Mouse (Mus musculus) v-Abl transformed pro-B cells (cell line): Measurements from ENCODE around the gene Il6st.

Experiments used
- in situ Hi-C, 2 experiments: fragments of 400-800 bp; cut with MboI; formaldehyde crosslinking; loops; one replicate each; pipeline ENCODE4 v1.15.1; 2025; ENCODE audit not compliant: unreplicated experiment in 2 of 2

Il6st gene

DNA sequence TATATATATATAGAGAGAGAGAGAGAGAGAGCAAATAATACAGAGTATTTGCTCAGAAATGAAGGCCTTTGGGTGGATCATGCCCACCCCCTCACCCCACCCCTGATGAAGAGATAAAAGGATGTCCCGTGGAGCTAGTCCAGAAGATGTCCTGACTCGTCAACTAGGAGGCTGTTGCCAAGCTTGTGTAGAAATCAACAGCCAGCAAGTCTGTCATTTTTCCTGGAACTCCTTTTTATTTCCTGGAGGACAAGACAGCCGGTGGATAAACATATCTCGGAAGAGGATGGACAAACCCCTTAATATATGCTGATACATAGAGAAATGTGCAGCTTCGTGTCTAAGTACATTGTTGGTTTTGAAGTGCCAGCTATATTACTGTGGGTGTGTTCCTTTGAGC is 49.0 kb downstream of the Il6st start:
- in situ Hi-C loops, result loop anchor here in 1 of 2 experiments (25.0 kb wide), 3 partner anchors 776 to 1101 kb away; no protein-coding TSS in a partner anchor

DNA sequence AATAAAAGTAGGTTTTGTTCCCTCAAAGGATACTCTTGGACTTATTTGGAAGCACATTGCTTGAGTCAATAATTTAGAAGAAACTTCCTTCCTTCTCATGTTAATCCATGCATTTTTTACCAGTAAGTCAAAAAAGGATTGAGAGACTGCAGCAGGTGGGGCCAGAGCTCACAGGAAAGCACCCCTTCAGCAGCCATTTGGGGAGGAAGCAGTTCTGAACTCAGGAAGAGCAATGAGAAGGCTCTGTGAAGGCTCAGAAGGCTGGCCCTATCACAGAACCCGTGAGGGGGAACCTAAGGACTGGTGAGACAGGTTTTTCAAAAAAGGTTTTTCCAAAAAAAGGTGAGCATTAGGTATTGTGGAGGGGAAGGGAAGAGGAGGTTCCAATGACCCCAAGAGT is 50.7 kb downstream of the Il6st start:
- in situ Hi-C loops, result loop anchor here in 1 of 2 experiments (25.0 kb wide), 3 partner anchors 777 to 1102 kb away; no protein-coding TSS in a partner anchor

DNA sequence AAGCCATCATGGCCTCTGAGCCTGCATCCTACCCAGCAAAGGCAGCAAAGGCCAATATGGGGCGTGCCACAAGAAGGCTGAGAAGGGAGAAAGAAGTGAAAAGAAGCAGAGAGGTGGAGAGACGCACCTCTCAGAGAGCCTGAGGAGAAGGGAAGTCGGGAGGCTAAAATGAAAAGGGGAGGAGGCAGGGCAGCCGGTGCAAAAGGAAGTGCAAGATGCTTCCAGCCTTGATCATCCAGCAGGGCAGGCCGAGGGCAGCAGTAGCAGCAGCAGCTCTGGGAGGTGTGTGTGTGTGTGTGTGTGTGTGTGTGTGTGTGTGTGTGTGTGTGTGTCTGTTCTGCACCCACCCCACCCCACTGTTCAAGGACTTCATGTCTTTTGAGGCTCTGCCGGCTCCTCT is 58.4 kb downstream of the Il6st start:
- in situ Hi-C loops, result loop anchor here in 1 of 2 experiments (25.0 kb wide), 3 partner anchors 785 to 1110 kb away; no protein-coding TSS in a partner anchor

DNA sequence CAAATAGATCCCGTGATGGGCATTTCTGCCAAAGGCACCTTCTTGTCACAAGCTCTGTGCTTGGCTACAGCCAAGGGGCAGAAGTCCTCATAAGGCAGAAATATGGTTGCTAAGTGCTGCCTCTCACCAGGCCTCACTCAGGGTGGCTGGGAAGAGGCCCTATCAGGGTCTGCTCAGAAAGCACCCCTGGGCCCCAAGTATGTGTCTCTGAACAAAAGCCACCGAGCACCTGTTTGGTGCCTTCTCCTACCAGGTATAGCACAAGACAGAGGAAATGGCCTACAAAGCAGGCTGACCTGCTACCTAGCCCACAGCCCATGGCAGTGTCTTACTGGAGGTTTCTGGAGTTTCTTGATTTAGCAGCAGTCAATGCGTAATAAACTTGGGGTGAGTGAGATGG is 59.0 kb downstream of the Il6st start:
- in situ Hi-C loops, result loop anchor here in 1 of 2 experiments (25.0 kb wide), 3 partner anchors 786 to 1111 kb away; no protein-coding TSS in a partner anchor

DNA sequence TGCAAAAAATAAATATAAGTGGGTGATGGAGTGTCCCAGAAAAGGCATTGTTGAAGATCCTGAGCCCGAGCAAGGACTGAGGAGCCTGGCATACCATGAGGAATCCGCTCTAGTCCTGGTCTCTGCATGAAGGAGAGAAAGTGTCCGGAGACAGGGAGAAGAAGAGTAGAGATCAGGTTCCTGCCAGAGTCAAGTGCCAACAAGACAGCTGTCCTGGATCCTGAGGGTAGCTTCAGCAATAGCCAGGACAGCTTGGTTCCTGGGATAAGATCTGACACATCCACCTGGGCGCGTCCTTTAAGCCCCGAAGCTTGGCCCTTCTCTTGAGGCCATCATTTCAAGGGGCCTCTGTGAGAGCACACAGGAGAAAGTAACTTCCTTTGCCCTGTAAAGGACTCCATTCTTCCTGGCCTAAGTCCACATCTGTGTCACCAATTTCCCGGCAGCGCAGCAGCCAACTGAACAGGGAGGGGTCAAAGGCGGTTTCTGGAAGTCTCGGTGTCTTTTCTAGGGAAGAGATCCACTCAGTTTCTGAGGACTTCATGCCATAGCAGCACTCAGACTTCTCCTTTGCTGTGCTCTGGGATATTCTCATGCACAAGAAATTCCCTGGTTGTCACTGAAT is 59.6 kb downstream of the Il6st start:
- in situ Hi-C loops, result loop anchor here in 1 of 2 experiments (25.0 kb wide), 3 partner anchors 786 to 1111 kb away; no protein-coding TSS in a partner anchor

DNA sequence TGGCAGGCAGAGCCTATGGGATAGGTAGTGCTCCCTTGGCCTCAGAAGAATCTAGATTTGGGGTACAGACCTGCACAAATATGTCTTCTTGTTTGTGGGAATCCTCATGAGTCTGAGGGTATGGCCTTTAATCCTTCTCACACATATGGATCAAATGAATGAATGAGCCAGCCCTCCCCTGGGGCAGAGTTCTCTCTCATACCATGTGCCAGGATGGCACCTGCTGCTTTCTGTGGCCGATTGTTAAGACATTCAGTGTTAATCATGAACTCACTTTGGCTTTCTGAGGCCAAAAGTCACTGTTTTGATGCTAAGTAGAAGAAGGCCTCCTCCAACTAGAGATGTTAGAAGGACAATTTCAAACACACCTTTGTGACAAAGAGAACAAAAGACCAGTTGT is 63.3 kb downstream of the Il6st start:
- in situ Hi-C loops, result no loop called here

DNA sequence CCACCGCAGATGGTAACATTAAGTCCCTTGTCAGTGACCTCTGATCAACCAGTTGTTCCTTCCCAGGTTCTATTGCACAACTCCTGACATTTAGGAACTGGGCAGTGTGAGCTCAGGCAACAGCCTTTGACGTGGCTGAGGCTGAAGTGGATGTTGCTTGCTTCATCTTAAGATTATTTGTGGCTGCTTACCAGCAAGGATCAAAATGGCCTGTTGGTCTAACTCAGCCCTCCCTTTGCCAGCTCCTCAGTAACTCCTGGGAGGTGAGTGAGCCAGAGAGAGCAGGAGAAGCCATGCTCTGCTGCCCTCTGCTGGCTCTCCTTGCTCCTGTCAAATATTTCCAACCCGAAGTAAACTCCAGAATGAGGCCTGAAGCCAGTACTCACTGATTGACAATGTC is 66.0 kb downstream of the Il6st start:
- in situ Hi-C loops, result no loop called here

DNA sequence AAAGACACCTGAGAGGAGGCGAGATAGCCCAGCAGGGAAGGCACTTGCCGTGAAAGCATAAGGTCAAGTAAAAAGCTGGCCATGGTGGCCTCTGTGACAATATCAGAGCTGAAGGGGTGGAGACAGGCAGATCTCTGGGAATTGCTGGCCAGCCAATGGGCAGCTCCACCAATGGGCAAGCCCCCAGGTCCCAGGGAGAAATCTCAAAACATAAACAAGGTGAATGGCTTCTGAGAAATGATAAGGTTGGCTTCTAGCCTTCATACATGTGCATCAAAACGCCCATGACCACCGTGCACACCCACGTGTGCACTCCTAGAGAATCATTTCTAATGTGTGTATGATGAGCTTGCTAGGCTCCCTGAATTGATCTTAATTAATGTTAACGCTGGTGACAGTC is 68.4 kb downstream of the Il6st start:
- in situ Hi-C loops, result no loop called here

DNA sequence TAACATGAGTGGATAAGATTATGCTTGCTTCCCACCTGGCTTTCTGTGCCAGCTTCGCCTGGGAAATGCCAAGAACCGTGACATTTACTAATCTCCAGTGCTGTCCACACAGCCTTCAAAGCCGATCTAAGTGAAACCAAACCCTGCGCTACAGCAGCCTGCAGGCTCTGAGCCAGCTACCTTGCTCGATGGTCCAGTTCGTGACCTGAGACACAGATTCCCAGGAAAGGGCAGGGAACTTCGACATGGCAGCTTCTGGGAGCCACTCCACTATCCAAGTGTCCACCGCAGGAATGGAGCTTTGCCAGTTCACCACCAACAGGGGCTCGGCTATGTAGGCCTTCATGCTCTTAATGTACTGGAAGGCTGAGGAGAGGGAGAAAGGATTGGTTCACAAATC is 69.7 kb downstream of the Il6st start:
- in situ Hi-C loops, result no loop called here

DNA sequence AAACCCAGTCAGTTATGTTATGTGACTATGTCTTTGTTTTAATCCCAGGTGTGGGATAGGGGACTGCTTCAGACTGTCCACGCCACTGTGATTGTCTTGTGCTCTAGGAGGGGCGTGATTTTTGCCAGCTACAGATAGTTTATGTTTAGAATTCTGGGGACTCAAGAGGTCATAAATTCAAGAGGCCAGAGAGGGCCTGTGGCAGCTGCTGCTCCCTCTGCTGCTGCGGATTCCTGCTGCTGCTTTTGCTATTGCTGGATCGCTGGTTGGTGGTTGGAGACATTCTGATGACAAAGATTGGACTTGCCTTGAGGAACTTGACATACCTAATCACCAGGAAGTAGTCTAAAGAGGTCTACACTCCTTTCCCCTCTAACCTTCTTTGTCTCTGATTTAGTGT is 72.7 kb downstream of the Il6st start:
- in situ Hi-C loops, result no loop called here

DNA sequence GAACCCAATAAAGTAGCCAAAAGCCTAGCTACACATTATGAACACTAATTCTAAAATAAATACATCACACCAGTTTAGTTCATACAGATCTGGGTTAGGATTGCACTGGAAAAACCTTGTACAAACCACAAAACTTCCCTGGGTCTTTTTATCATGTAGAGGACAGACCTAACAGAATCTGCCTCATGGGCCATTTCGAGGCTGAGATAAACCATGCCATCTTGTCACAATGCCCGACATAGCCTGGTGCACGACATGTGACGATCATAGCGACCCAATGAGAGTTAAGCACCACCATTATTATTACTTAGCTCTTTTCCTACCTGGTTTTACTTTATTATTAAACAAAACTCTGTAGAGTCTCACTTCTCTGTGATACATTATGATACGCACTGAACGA is 73.2 kb downstream of the Il6st start:
- in situ Hi-C loops, result no loop called here

DNA sequence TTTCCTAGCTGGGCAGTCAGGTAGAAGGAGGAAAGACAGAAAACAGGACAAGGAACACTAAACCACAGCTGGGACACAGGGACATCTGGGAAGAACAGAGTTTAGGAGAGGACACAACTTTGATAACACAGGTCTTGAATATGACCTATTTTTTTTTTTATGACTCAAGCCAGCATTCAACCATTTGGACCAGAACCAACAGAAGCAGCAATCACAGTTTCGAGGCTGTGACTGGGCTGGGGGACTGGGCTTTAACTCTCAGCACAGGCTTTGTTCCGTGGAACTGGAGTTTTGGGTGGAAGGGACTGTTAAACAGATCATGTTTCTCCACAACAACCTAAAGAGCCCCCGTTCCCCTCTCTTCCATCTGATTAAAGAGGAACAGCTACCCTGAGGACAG is 76.7 kb downstream of the Il6st start:
- in situ Hi-C loops, result no loop called here

DNA sequence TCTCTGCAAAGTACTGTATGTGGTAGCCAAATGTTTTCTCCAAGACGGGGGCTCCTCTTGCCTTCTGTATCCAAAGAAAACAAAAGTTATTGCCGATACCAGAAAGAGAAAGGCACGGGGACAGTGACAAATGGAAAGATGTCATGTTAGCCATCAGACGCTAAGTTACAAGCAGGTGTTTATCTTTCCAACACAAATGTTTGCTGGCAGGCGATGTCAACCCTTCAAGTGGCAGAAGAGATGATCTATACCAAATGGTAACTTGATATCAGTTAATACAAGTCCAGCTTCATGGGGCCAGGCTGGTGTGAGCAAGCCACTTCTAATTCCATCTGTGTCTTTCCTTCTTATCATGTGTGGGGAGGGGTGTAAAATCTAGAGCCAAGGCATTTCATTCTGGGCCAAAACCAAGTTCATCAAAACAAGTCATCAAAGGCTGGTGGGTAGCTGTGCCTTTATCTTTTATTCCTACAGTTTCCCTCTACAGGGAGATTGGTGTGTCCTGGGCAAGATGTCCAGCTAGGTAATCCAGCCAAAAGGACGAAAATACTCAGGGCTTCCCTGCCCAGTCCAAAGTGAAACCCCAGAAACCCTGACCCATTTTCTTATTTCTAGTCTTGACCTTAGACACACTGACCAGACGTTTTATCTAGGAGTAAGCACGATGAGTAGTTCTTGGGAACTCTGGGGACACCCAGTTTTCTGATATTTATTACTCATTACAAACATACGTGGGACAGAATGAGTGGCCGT is 77.5 kb downstream of the Il6st start:
- in situ Hi-C loops, result no loop called here

DNA sequence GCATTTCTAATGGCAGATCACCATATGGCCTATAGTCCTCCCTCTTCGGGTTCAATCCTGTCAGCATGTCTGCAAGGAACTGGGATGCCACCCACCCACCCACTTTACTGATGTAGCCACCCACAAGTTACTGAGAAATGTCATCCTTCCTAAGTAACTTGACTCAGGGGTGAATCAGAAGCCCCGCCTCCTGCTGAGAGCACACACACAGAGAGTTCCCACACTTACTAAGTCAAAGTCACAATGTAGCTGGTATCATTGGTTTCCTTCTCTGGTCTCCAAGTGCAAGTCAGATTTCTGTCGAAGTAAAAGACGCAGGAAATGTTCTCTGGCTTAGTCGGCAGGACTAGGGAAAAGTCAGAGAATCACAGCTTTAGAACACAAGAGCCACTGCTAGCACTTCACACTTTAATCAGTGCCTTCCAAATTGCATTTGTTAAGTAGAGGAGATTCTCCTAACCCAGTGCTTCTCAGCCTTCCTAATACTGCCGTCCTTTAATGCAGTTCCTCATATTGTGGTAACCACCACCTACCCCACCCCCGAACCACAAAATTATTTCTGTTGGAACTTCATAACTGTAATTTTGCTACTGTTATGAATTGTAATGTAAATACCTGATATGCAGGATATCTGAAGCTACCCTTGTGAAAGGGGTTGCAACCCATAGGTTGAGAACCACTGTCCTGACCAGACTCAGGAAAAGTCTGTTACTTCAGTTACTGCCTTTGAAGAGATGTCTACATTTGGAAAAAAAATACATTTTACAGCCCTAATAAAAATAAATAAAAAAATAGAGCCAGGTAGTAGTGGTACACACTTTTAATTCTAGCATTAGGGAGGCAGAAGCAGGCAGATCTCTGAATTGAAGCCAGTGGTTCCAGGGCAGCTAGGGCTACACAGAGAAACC is 88.0 kb downstream of the Il6st start:
- in situ Hi-C loops, result no loop called here

DNA sequence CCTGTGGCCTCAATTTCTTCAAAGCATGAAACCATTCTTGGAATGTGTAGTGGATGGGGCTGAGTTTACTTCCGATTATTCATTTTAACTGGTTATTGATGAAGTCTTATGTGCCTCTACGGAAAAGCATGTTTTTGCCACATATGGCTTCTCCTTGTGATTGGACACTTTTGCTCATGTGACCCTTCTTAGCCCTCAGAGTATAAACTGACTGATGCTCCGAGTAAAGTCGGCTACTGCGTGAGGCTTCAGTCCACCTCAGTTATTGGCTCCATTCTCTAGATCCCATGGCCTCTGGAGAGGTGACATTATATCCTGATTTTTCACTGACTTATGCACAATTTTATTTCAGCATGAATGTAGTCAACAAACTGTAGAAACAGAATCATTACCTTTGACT is 89.4 kb downstream of the Il6st start:
- in situ Hi-C loops, result no loop called here

DNA sequence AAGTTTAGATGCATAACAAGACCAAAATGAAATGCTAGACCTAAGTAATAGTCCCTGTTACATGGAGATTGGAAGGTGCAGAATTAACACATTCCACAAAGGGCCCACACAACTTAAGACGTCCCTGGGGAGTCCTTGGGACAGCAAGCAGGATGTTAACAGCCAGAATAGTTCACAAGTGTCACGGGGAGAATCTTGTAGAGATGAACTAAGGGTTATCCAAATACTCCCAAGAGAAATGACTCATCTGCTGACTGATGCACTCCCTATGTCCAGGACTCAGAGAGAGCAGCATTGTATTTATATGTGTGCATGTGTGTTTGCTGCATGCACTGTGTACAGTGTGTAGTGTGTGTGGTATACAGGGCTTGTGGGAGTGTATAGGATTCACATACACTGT is 92.6 kb downstream of the Il6st start:
- in situ Hi-C loops, result no loop called here
